Mouse (Mus musculus) liver (tissue): Measurements from ENCODE around the gene Fam117b.

ENCODE experiments used
- DNase-seq: peaks from one replicate; pipeline ENCODE4 v3.0.0-alpha.2; 2020; ENCODE audit warnings: mixed read lengths

Gene Fam117b

GRCm38 (mm10) chr1:59995646-59996045 lies 82.8 kb downstream of the Fam117b start:
- DNase-seq, result no peak

DNA sequence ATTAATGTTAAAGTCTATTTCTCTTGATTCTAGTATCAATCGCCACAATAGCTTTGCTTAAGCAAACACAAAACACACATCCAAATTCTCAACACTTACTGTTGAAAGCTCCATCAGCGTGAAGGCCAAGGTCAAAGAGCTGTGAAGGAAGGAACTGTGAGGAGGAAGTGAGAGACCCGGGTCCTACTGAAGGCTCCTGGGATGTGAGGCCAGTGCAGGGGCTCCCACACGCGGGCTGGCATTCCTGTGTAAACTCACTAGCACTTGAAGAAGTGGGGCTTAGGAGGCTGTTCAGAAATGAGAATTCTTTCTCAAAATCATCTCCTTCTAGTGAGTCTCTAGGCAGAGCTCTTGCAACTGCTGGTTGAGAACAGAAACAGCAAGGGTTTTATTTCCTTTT lies 84.5 kb downstream of the Fam117b start:
- DNase-seq, result no peak

DNA sequence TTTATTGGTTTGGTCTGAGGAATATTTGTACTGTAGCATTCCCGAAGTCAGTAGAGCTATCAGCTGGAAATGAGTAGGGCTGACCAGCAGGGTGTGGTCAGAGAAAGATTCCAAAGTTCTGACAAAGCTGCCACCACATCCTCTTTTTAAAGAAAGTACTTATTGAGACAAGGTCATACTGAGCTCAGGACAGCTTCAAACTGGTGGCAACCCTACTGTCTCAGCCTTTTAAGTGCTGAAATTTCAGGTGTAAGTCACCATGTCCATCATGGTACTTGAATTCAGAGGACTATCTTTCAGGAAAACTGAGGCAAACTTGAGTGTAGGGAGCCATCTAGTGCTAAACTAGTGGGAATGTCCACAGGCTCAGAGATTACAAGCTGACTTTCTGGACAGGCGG lies 87.5 kb downstream of the Fam117b start:
- no peak for DNase-seq

DNA sequence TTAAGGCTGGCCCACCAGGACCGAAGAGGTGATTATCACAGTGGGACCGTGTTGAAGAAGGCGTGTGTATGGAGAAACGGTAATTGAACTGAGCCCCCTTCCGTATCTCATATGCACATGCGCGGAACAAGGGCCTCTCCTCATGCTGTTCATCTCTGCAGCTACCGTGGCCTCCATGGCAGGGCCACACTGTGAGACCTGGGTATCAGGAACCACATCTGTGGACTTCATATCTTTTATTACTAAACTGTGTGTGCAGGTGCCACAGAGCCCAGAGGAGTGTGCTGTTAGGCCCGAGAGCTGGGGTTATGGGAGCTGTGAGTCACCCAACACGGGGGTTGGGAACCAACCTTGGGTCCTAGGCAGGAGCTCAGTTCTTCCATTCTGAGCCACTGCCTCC lies 94.5 kb downstream of the Fam117b start:
- peak; percentile 13 for DNase-seq

DNA sequence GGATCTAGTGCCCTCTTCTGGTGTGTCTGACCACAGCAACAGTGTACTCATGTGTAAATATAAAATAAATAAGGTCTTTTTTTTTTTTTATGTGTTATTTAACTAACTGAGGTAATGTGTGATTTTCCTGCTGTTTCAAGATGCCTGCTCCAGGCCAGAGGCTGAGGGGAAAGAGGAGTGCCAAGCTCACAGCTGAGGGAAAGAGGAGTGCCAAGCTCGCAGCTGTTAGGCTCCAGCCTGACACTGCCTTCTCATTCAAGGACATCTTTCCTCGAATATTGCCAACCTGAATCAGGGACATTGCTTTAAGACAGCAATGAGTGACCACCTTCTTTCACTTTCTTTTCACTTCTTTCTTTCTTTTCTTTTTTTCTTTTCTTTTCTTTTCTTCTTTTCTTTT lies 95.9 kb downstream of the Fam117b start:
- no peak for DNase-seq

DNA sequence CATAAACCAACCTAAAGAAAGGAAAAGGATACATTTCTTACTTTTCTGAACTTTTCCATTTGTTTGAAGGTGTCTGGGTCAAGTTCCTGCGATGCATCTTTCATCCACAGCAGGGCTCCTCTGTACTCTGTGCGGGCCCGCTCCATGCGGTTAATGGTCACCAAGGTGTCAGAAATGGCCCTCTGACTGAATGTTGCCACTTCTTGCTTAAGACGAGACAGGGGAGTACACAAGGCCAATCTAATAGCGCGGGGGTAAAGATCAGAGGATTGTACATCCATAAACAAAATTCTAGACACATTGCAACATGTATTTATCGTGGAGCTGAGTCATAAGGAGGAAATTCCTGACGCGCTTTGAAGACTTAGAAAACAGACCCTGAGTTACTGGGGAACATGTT lies 101.0 kb downstream of the Fam117b start:
- no peak for DNase-seq

GRCm38 (mm10) chr1:60015511-60015910 lies 102.7 kb downstream of the Fam117b start:
- DNase-seq, result no peak

GRCm38 (mm10) chr1:60016136-60016611 lies 103.4 kb downstream of the Fam117b start:
- DNase-seq, result no peak

DNA sequence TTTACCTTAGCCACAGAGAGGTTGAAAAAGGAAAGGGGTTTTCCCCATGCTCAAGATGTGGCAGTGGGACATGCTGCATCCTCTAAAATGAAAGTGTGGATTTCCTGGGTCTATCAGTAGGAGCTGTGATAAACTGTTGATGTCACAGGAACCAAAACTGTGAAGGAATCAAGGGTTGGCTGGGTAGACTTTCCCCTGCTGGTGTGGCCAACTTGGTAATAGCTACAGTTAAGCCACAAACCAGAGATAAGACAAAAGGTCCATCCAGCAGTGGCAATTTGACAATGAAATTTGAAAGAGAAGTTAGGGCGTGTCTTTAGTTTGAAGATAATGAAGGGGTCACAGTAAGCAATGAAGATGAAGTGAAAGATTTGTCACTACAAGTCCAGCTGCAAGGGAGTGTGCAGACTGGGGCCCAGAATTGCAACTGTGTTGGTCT lies 104.2 kb downstream of the Fam117b start:
- DNase-seq, result peak; percentile 12
